Mouse (Mus musculus) G1E (cell line): ENCODE results near the gene Arrdc5.

Experiments used
- CTCF ChIP-seq: IDR thresholded peaks from 2 replicates; pipeline ENCODE4 v1.5.1; 2012; ENCODE audit warnings: low read depth, low read length, inconsistent platforms, mixed read lengths
- GATA1 ChIP-seq: IDR thresholded peaks from 2 replicates; pipeline ENCODE4 v1.6.1; 2012; ENCODE audit warnings: borderline replicate concordance, low read length, inconsistent platforms, mixed read lengths
- POLR2AphosphoS5 ChIP-seq: IDR thresholded peaks from 2 replicates; pipeline ENCODE4 v1.6.1; 2012; ENCODE audit warnings: low read depth, low read length, inconsistent platforms; ENCODE audit not compliant: insufficient replicate concordance
- TAL1 ChIP-seq: conservative IDR thresholded peaks from 2 replicates; pipeline ENCODE4 v1.6.1; 2012; ENCODE audit warnings: low read depth, low read length, inconsistent platforms, mixed read lengths

DNA sequence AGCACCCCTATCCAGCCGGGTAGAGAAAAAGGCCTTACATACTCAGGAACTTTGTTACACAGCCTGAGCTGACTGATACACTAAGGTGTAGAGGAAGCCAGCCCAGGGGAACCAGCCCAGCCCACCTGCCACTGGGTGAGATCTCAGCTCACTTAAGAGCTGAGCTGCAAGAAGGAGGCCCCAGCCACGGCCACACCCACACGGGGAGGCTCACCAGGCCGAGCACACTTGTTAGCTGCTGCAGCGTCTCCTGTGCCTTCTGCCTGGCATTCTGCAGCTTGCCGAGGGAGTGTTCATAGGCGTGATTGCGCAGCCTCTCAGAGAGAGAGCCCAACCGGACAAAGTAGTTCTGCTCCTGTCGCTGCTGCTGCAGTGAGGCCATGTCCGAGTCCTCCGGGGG lies 18.9 kb downstream of the Arrdc5 start:
- TF ChIP-seq CTCF, result no peak
- TF ChIP-seq GATA1, result no peak
- TF ChIP-seq POLR2AphosphoS5, result no peak
- no peak for TF ChIP-seq TAL1
